Mouse (Mus musculus) midbrain, embryonic 13.5 days (tissue): ENCODE measurements around the gene Ccdc159. TPM values are rescaled to one million over a fixed set of nuclear protein-coding genes. Genes with fewer than 3 reads are reported as not detected.
A peak's percentile ranks its signal among the peaks of the same experiment; 100 is the strongest.

Experiments used
- ATAC-seq: fragments of 200-750 bp; cut with Nextera tagmentation; 2 replicates; pipeline ENCODE4 v1.8.0; 2017; ENCODE audit warnings: mild to moderate bottlenecking, moderate TSS enrichment, moderate library complexity
- H3K27ac ChIP-seq: fragments of 300-500 bp; sonication (generic); 2 replicates; pipeline ENCODE4 v1.5.1; 2015; ENCODE audit warnings: inconsistent platforms, mild to moderate bottlenecking, moderate library complexity
- H3K27me3 ChIP-seq: fragments of 300-500 bp; sonication (generic); 2 replicates; pipeline ENCODE4 v1.6.1; 2015; ENCODE audit warnings: mild to moderate bottlenecking, inconsistent platforms
- H3K36me3 ChIP-seq: fragments of 300-500 bp; sonication (generic); 2 replicates; pipeline ENCODE4 v1.6.1; 2015; ENCODE audit warnings: mild to moderate bottlenecking, inconsistent platforms
- H3K4me1 ChIP-seq: fragments of 300-500 bp; sonication (generic); replicated peaks from 2 replicates; pipeline ENCODE4 v1.6.1; 2015; ENCODE audit warnings: inconsistent platforms
- H3K4me2 ChIP-seq: fragments of 300-500 bp; sonication (generic); replicated peaks from 2 replicates; pipeline ENCODE4 v1.6.1; 2015; ENCODE audit warnings: moderate library complexity, mild to moderate bottlenecking, inconsistent platforms
- H3K4me3 ChIP-seq: fragments of 300-500 bp; sonication (generic); replicated peaks from 2 replicates; pipeline ENCODE4 v1.5.1; 2015; ENCODE audit warnings: mild to moderate bottlenecking, inconsistent platforms
- H3K9ac ChIP-seq: fragments of 300-500 bp; sonication (generic); replicated peaks from 2 replicates; pipeline ENCODE4 v1.6.1; 2015; ENCODE audit warnings: mild to moderate bottlenecking, inconsistent platforms
- H3K9me3 ChIP-seq: fragments of 300-500 bp; sonication (generic); 2 replicates; pipeline ENCODE4 v1.6.1; 2016; ENCODE audit warnings: mild to moderate bottlenecking, inconsistent platforms
- WGBS: fragments of 180-500 bp; shearing (Covaris S2); methylation state at CpG from one replicate; pipeline ENCODE4 v1.1.7; 2015; 5-methylcytosine and 5-hydroxymethylcytosine counted together
- polyA plus RNA-seq: library from polyadenylated mRNA; unstranded; fragments of >200 nt; fragmentation: Nextera tagmentation; extraction: Ambion mirVana; gene quantifications from 2 replicates; pipeline ENCODE4 v1.2.1, GENCODE M21; 2015

Ccdc159 gene
- polyA plus RNA-seq, 1 experiment from 2014 or later, result 10.3 TPM

- H3K4me3 ChIP-seq, result peak within 1 kb of the TSS; percentile 78
- H3K4me1 ChIP-seq, result peaks cover 22% of the 10 kb centered on the region
- peak; percentile 93 for ATAC-seq
- no peaks in the 10 kb centered on the region; the same call in 1 of the 2 replicates for H3K27me3 ChIP-seq
- H3K27ac ChIP-seq, result peak within 1 kb of the TSS; percentile 88
- peak within 1 kb of the TSS; percentile 71 for H3K4me2 ChIP-seq
- no peaks in the 10 kb centered on the region for H3K9me3 ChIP-seq
- peaks cover 21% of the 10 kb centered on the region for H3K36me3 ChIP-seq
- under 1% methylated on average over 43 of the region's 43 CpGs for WGBS
- peak within 1 kb of the TSS; percentile 85 for H3K9ac ChIP-seq
These were observed 9.7 kb downstream of the Ccdc159 start, which contains the start of gene Plppr2 for GRCm38 (mm10) chr9:21936692-21937570. Gene Plppr2 (plus strand): TSS chr9:21937033.

GRCm38 (mm10) chr9:21937711-21938175 is 10.5 kb downstream of the Ccdc159 start:
- Histone ChIP-seq H3K9me3 (no peaks in the 10 kb centered on the region), H3K9ac (peak overlapping the region; percentile 85), H3K36me3 (peaks cover 27% of the 10 kb centered on the region), H3K27me3 (no peaks in the 10 kb centered on the region; the same call in 1 of the 2 replicates), H3K4me1 (peaks cover 22% of the 10 kb centered on the region), H3K27ac (peak overlapping the region; percentile 88; the same call in 1 of the 2 replicates), H3K4me2 (peak overlapping the region; percentile 71), H3K4me3 (peak overlapping the region; percentile 78)
- peak; percentile 9 for ATAC-seq
- 75% methylated on average over 4 of the region's 4 CpGs for WGBS

GRCm38 (mm10) chr9:21938234-21938855 is 11.1 kb downstream of the Ccdc159 start:
- Histone ChIP-seq H3K9ac (peak overlapping the region; percentile 85), H3K4me1 (peaks cover 22% of the 10 kb centered on the region), H3K27ac (no peak overlapping the region), H3K36me3 (peaks cover 31% of the 10 kb centered on the region), H3K9me3 (no peaks in the 10 kb centered on the region), H3K4me2 (peak overlapping the region; percentile 71), H3K27me3 (no peaks in the 10 kb centered on the region; the same call in 1 of the 2 replicates), H3K4me3 (peak overlapping the region; percentile 78)
- ATAC-seq, result no peak
- 87% methylated on average over 4 of the region's 4 CpGs for WGBS

- no peak for ATAC-seq
These were observed 15.8 kb downstream of the Ccdc159 start for GRCm38 (mm10) chr9:21943046-21943445.

GRCm38 (mm10) chr9:21943638-21944037 is 16.4 kb downstream of the Ccdc159 start:
- peaks cover 17% of the 10 kb centered on the region for H3K4me1 ChIP-seq
- no peaks in the 10 kb centered on the region for H3K9me3 ChIP-seq
- H3K27ac ChIP-seq, result no peak overlapping the region
- no peak overlapping the region for H3K4me2 ChIP-seq
- H3K9ac ChIP-seq, result no peak overlapping the region
- H3K27me3 ChIP-seq, result peaks cover 10% of the 10 kb centered on the region; the same call in 1 of the 2 replicates
- ATAC-seq, result peak; percentile 55
- 51% methylated on average over 12 of the region's 12 CpGs for WGBS
- no peak overlapping the region for H3K4me3 ChIP-seq
- peaks cover 54% of the 10 kb centered on the region for H3K36me3 ChIP-seq

More at GRCm38 (mm10) chr9:21943046-21943445, 15.8 kb downstream of the Ccdc159 start:
- H3K9ac ChIP-seq, result no peak overlapping the region
- H3K4me3 ChIP-seq, result no peak overlapping the region
- no peak overlapping the region for H3K27ac ChIP-seq
- H3K9me3 ChIP-seq, result no peaks in the 10 kb centered on the region
- H3K4me2 ChIP-seq, result no peak overlapping the region
- WGBS, result 78% methylated on average over 11 of the region's 12 CpGs
- peaks cover 23% of the 10 kb centered on the region for H3K4me1 ChIP-seq
- peaks cover 54% of the 10 kb centered on the region for H3K36me3 ChIP-seq
- peaks cover 6% of the 10 kb centered on the region; the same call in 1 of the 2 replicates for H3K27me3 ChIP-seq

- Histone ChIP-seq H3K9me3 (no peaks in the 10 kb centered on the region), H3K9ac (no peak overlapping the region), H3K27me3 (peaks cover 14% of the 10 kb centered on the region; the same call in 1 of the 2 replicates), H3K4me3 (no peak overlapping the region), H3K4me2 (no peak overlapping the region), H3K36me3 (peaks cover 52% of the 10 kb centered on the region), H3K4me1 (peaks cover 12% of the 10 kb centered on the region; the same call in 1 of the 2 replicates), H3K27ac (no peak overlapping the region)
- no peak for ATAC-seq
- 31% methylated on average over 23 of the region's 23 CpGs for WGBS
These were observed 17.0 kb downstream of the Ccdc159 start for GRCm38 (mm10) chr9:21944267-21944666.

- no peak; the same call in 1 of the 2 replicates for ATAC-seq
- H3K9ac ChIP-seq, result no peak overlapping the region
- peaks cover 11% of the 10 kb centered on the region; the same call in 1 of the 2 replicates for H3K4me1 ChIP-seq
- no peak overlapping the region for H3K27ac ChIP-seq
- 6% methylated on average over 28 of the region's 28 CpGs for WGBS
- H3K36me3 ChIP-seq, result peaks cover 28% of the 10 kb centered on the region
- H3K4me2 ChIP-seq, result 0 out of 2 replicates have a peak overlapping the region, but pooled peaks have one; percentile 11
- H3K27me3 ChIP-seq, result peaks cover 14% of the 10 kb centered on the region; the same call in 1 of the 2 replicates
- H3K4me3 ChIP-seq, result no peak overlapping the region
- no peaks in the 10 kb centered on the region for H3K9me3 ChIP-seq
These were observed 20.4 kb downstream of the Ccdc159 start for GRCm38 (mm10) chr9:21947540-21948130.

GRCm38 (mm10) chr9:21948146-21948545 is 20.9 kb downstream of the Ccdc159 start:
- Histone ChIP-seq H3K4me2 (no peak overlapping the region), H3K9me3 (no peaks in the 10 kb centered on the region), H3K36me3 (peaks cover 26% of the 10 kb centered on the region), H3K9ac (no peak overlapping the region), H3K27me3 (peaks cover 14% of the 10 kb centered on the region; the same call in 1 of the 2 replicates), H3K4me1 (peaks cover 16% of the 10 kb centered on the region), H3K27ac (no peak overlapping the region), H3K4me3 (no peak overlapping the region)
- no peak for ATAC-seq
- 61% methylated on average over 8 of the region's 8 CpGs for WGBS

- Histone ChIP-seq H3K27me3 (peaks cover 14% of the 10 kb centered on the region; the same call in 1 of the 2 replicates), H3K9me3 (no peaks in the 10 kb centered on the region), H3K4me3 (no peak overlapping the region), H3K4me2 (no peak overlapping the region), H3K9ac (no peak overlapping the region), H3K4me1 (peaks cover 22% of the 10 kb centered on the region), H3K36me3 (peaks cover 23% of the 10 kb centered on the region), H3K27ac (no peak overlapping the region)
- WGBS, result 74% methylated on average over 6 of the region's 6 CpGs
- ATAC-seq, result no peak
These were observed 21.5 kb downstream of the Ccdc159 start for GRCm38 (mm10) chr9:21948790-21949189.

GRCm38 (mm10) chr9:21950322-21950721 is 23.1 kb downstream of the Ccdc159 start:
- peaks cover 36% of the 10 kb centered on the region for H3K4me1 ChIP-seq

GRCm38 (mm10) chr9:21951977-21952376 is 24.7 kb downstream of the Ccdc159 start:
- Histone ChIP-seq H3K4me2 (no peak overlapping the region), H3K9ac (no peak overlapping the region), H3K36me3 (peaks cover 7% of the 10 kb centered on the region), H3K4me3 (no peak overlapping the region), H3K4me1 (peaks cover 41% of the 10 kb centered on the region), H3K27ac (no peak overlapping the region), H3K27me3 (peaks cover 14% of the 10 kb centered on the region; the same call in 1 of the 2 replicates), H3K9me3 (no peaks in the 10 kb centered on the region)
- ATAC-seq, result no peak
- 74% methylated on average over 3 of the region's 3 CpGs for WGBS

More at GRCm38 (mm10) chr9:21950322-21950721, 23.1 kb downstream of the Ccdc159 start:
- Histone ChIP-seq H3K27ac (no peak overlapping the region), H3K27me3 (peaks cover 14% of the 10 kb centered on the region; the same call in 1 of the 2 replicates), H3K4me3 (no peak overlapping the region), H3K4me2 (no peak overlapping the region), H3K9ac (no peak overlapping the region), H3K36me3 (peaks cover 17% of the 10 kb centered on the region), H3K9me3 (no peaks in the 10 kb centered on the region)
- no peak for ATAC-seq
- WGBS, result 16% methylated on average over 11 of the region's 11 CpGs
